In the genomic region with DNA sequence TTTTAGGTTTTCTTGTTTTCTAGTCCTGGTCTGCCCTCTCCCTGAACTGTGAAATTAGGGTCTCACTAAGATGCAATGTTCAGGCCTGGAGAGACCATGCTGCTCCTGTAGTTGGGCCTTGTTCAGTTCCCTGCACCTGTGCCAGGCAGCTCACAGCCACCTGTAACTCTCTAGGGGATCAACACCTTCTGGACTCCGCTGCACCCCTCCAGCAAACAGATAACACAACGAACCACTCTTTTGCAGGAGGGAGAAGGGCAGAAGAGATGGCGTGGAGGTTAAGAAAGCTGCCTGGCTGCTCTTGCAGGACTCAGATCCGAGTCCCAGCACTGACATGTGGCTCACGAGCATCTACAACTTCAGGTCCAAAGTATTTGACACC, we compare ENCODE assay signal across 10 mouse cellular contexts. TPM values are rescaled to one million over a fixed set of nuclear protein-coding genes. Genes with fewer than 3 reads are reported as not detected.
A peak's percentile ranks its signal among the peaks of the same experiment; 100 is the strongest.
DNase-seq lines count a peak whose midpoint lies in the region; ATAC-seq and TF ChIP-seq lines count a peak whose summit lies in the region.
"Had no signal": no experiment of that assay in that cellular context is flagged by ENCODE, and none has a peak within 500 bp of the region (broad histone marks: within the 10 kb centered on the region; RNA-seq: fewer than 3 reads in every experiment).

No protein-coding gene starts in this region.

- H3K27me3 ChIP-seq in erythroblast, embryonic 14.5 days (ENCODE audit: control insufficient read depth) = no peaks in the 10 kb centered on the region
- H3K27me3 ChIP-seq in liver, embryonic 14.5 days (ENCODE audit: control insufficient read depth, insufficient read depth, low read length) = no peaks in the 10 kb centered on the region
- H3K27me3 ChIP-seq: embryonic facial prominence, embryonic 15.5 days had no signal

- no peak for TF ChIP-seq EP300 in liver, embryonic 14.5 days (IDR thresholded peaks at IDR 0.05; ENCODE audit: low read depth)

- peak overlapping the region; percentile 92 for H3K27ac ChIP-seq in liver, embryonic 14.5 days

- no peak for ATAC-seq in erythroblast, adult 5-6 weeks (replicated peaks; ENCODE audit: low FRiP score, poor library complexity, severe bottlenecking)
- no peak for ATAC-seq in liver, embryonic 14.5 days (ENCODE audit: insufficient read depth)
- no peak for ATAC-seq in frontal cortex, adult (ENCODE audit: low TSS enrichment)

- WGBS in liver, embryonic 14.5 days (ENCODE audit: insufficient replicate concordance) = 14% methylated on average over 5 of the region's 5 CpGs

- peak; percentile 18 for DNase-seq in thymus, postnatal 4 days
- no peak for DNase-seq in thymus, postnatal 36 days
- DNase-seq in liver, embryonic 14.5 days (ENCODE audit: low read depth in 3 of 3, low spot score in 3 of 3) = no peak
- DNase-seq in yolk sac, embryonic 10.5 days (ENCODE audit: low spot score) = peak; percentile 19
- no peak for DNase-seq in spleen, postnatal 14 days (ENCODE audit: low spot score in 2 of 2)
- DNase-seq: adrenal gland, postnatal 10 days had no signal

- H3K36me3 ChIP-seq in erythroblast, embryonic 14.5 days (ENCODE audit: control insufficient read depth) = peaks cover 32% of the 10 kb centered on the region
- H3K36me3 ChIP-seq in liver, embryonic 14.5 days (replicated peaks; ENCODE audit: control insufficient read depth, insufficient read depth, low read depth) = no peaks in the 10 kb centered on the region
- H3K36me3 ChIP-seq: embryonic facial prominence, embryonic 15.5 days had no signal

- H3K9ac ChIP-seq in liver, embryonic 14.5 days (replicated peaks) = peak overlapping the region; percentile 63
- H3K9ac ChIP-seq: embryonic facial prominence, embryonic 15.5 days had no signal

- TF ChIP-seq CTCF in liver, embryonic 14.5 days (IDR thresholded peaks at IDR 0.05; ENCODE audit: low read depth) = no peak

- peak overlapping the region; percentile 85 for H3K4me3 ChIP-seq in erythroblast, embryonic 14.5 days (replicated peaks)
- peak overlapping the region; percentile 52 to 98; a peak in 3 of 4 replicates for H3K4me3 ChIP-seq in liver, embryonic 14.5 days (ENCODE audit: insufficient read depth in 1 of 2, low read depth in 2 of 2, low read length in 2 of 2)

- peaks cover 93% of the 10 kb centered on the region for H3K4me1 ChIP-seq in erythroblast, embryonic 14.5 days (ENCODE audit: control insufficient read depth)
- peaks cover 66 to 78% of the 10 kb centered on the region in 2 experiments for H3K4me1 ChIP-seq in liver, embryonic 14.5 days (replicated peaks; ENCODE audit: control insufficient read depth in 2 of 2, insufficient read depth in 2 of 2, low read length in 1 of 2)

- H3K9me3 ChIP-seq in erythroblast, embryonic 14.5 days (ENCODE audit: control insufficient read depth, low read length) = no peaks in the 10 kb centered on the region
- no peaks in the 10 kb centered on the region for H3K9me3 ChIP-seq in liver, embryonic 14.5 days (ENCODE audit: control insufficient read depth, low read length)
- H3K9me3 ChIP-seq: embryonic facial prominence, embryonic 15.5 days had no signal

- peak overlapping the region; percentile 99 for H3K4me2 ChIP-seq in liver, embryonic 14.5 days (ENCODE audit: low read depth)

RNA-seq across cellular contexts. Expression of gene Jpt1, which starts 3.7 kb away (rescaled TPM):
- polyA plus RNA-seq in erythroblast, embryonic 14.5 days (2012) = 82.3 and 86.6 TPM in 2 replicates
- 105 and 112 TPM in 2 replicates for total RNA-seq in erythroblast, adult 5-6 weeks (2015; ENCODE audit: low replicate concordance)
- 114 and 134 TPM in 2 replicates for total RNA-seq in erythroblast, adult 5-6 weeks (2017; ENCODE audit: low replicate concordance)
- 138 and 151 TPM in 2 replicates for polyA plus RNA-seq in liver, embryonic 14.5 days (2012; rRNA removed)
- 233 and 256 TPM in 2 replicates for polyA plus RNA-seq in liver, embryonic 14.5 days (2014; fragmentation: Nextera tagmentation; extraction: Ambion mirVana)

RNA-seq across cellular contexts. Expression of gene Nt5c, which starts 18.8 kb away (rescaled TPM):
- polyA plus RNA-seq in erythroblast, embryonic 14.5 days (2012) = 4.8 and 6.4 TPM in 2 replicates
- 32.8 and 52.3 TPM in 2 replicates for total RNA-seq in erythroblast, adult 5-6 weeks (2015; ENCODE audit: low replicate concordance)
- total RNA-seq in erythroblast, adult 5-6 weeks (2017; ENCODE audit: low replicate concordance) = 14.1 and 16.0 TPM in 2 replicates
- 27.8 and 31.9 TPM in 2 replicates for polyA plus RNA-seq in liver, embryonic 14.5 days (2012; rRNA removed)
- polyA plus RNA-seq in liver, embryonic 14.5 days (2014; fragmentation: Nextera tagmentation; extraction: Ambion mirVana) = 50.7 and 50.9 TPM in 2 replicates

RNA-seq across cellular contexts. Expression of gene Sumo2, which starts 25.6 kb away (rescaled TPM):
- 31.3 and 32.9 TPM in 2 replicates for polyA plus RNA-seq in erythroblast, embryonic 14.5 days (2012)
- total RNA-seq in erythroblast, adult 5-6 weeks (2015; ENCODE audit: low replicate concordance) = 126 and 222 TPM in 2 replicates
- total RNA-seq in erythroblast, adult 5-6 weeks (2017; ENCODE audit: low replicate concordance) = 154 and 170 TPM in 2 replicates
- polyA plus RNA-seq in liver, embryonic 14.5 days (2012; rRNA removed) = 161 and 198 TPM in 2 replicates
- 393 and 406 TPM in 2 replicates for polyA plus RNA-seq in liver, embryonic 14.5 days (2014; fragmentation: Nextera tagmentation; extraction: Ambion mirVana)

RNA-seq across cellular contexts. Expression of gene Armc7, which starts 35.0 kb away (rescaled TPM):
- 0.73 and 0.87 TPM in 2 replicates for polyA plus RNA-seq in erythroblast, embryonic 14.5 days (2012)
- total RNA-seq in erythroblast, adult 5-6 weeks (2015; ENCODE audit: low replicate concordance) = 2.5 and 3.8 TPM in 2 replicates
- 1.5 and 5.5 TPM in 2 replicates for total RNA-seq in erythroblast, adult 5-6 weeks (2017; ENCODE audit: low replicate concordance)
- 2.1 and 2.2 TPM in 2 replicates for polyA plus RNA-seq in liver, embryonic 14.5 days (2012; rRNA removed)
- polyA plus RNA-seq in liver, embryonic 14.5 days (2014; fragmentation: Nextera tagmentation; extraction: Ambion mirVana) = 2.0 and 2.2 TPM in 2 replicates

RNA-seq across cellular contexts. Expression of gene Slc16a5, which starts 48.2 kb away (rescaled TPM):
- 0.02 TPM in 1 of 2 replicates, not detected in the other for polyA plus RNA-seq in erythroblast, embryonic 14.5 days (2012)
- not detected in 2 replicates for total RNA-seq in erythroblast, adult 5-6 weeks (2015; ENCODE audit: low replicate concordance)
- total RNA-seq in erythroblast, adult 5-6 weeks (2017; ENCODE audit: low replicate concordance) = not detected in 2 replicates
- 0.02 TPM in 2 replicates for polyA plus RNA-seq in liver, embryonic 14.5 days (2012; rRNA removed)
- polyA plus RNA-seq in liver, embryonic 14.5 days (2014; fragmentation: Nextera tagmentation; extraction: Ambion mirVana) = 0.05 TPM in 1 of 2 replicates, not detected in the other

Comparison
In these comparisons a context has a peak if more than half of its experiments do, and no peak if none do; other contexts are left out.
1. DNase-seq: peak in thymus, postnatal 4 days (single experiment) and yolk sac, embryonic 10.5 days (single experiment); none in thymus, postnatal 36 days (0 of 2), liver, embryonic 14.5 days (0 of 3) and spleen, postnatal 14 days (0 of 2).